Mouse (Mus musculus): ENCODE measurements around the gene Mat2a. TPM values are rescaled to one million over a fixed set of nuclear protein-coding genes. Genes with fewer than 3 reads are reported as not detected.

Gene Mat2a
- total and polyA plus RNA-seq, 3 experiments: 166 to 456 (median 218) TPM

DNA sequence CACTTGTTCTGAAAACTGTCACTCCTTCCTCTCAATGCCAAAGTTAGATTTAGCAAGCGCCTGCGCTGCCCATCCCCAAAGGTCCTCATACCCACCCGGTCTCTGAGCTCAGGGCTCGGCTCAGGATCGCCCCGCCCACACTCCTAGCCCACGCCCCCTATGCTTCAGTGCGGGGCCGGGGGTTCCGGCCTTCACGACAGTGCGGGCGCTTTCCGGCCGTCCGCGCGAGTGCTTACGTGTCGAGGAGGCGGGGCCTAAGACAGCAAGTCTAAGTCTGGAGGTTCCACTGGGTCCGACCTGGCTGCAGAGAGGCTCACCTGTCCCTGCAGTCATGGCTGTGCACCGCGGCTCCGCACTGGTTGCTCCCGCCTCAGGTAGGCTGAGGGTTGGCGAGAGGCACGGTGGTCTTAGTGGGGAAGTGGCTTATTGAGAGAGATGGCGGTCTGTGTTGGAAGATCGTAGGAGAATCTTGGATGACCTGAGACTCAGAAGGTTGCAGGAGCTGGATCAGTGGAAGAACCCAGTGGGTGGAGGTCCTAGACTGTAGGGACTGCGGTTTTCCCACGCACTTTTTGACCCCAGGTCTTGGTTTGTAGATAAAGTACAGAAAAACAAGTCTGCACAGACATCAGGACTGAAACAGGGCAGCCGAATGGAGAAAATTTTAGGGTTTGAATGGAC lies 25.1 kb downstream of the Mat2a start, which contains the start of gene Ggcx (continued):
- TF ChIP-seq TCF12 (IDR thresholded peaks at IDR 0.05; ENCODE audit: low read depth, low read length): peak; percentile 45
- no peak for TF ChIP-seq MXI1 (IDR thresholded peaks at IDR 0.05; ENCODE audit: low read depth, low read length)
- no peak for TF ChIP-seq MAFK (IDR thresholded peaks at IDR 0.05; ENCODE audit: insufficient replicate concordance, low read length)
- peak; percentile 80 for TF ChIP-seq HCFC1 (IDR thresholded peaks at IDR 0.05; ENCODE audit: low read depth, low read length)
- TF ChIP-seq JUND (conservative IDR thresholded peaks at IDR 0.05; ENCODE audit: low read depth, low read length): no peak
- no peak; the same call in 1 of the 2 replicates for TF ChIP-seq SIN3A (IDR thresholded peaks at IDR 0.05; ENCODE audit: low read length)
- peak; percentile 85 for TF ChIP-seq POLR2A (IDR thresholded peaks at IDR 0.05; ENCODE audit: low read depth, low read length)
- no peak for TF ChIP-seq ZNF384 (IDR thresholded peaks at IDR 0.05; ENCODE audit: low read depth, low read length)
- no peak; the same call in 1 of the 2 replicates for TF ChIP-seq E2F4 (IDR thresholded peaks at IDR 0.05; ENCODE audit: insufficient replicate concordance, low read depth, low read length)
- no peak for TF ChIP-seq PAX5 (IDR thresholded peaks at IDR 0.05; ENCODE audit: low read length)
- TF ChIP-seq MEF2A (IDR thresholded peaks at IDR 0.05; ENCODE audit: borderline replicate concordance, low read depth, low read length): no peak
- TF ChIP-seq ETS1 (conservative IDR thresholded peaks at IDR 0.05; ENCODE audit: low read depth, low read length): no peak
- no peak for TF ChIP-seq SMC3 (IDR thresholded peaks at IDR 0.05; ENCODE audit: low read depth, low read length)
- TF ChIP-seq GABPA (IDR thresholded peaks at IDR 0.05; ENCODE audit: insufficient replicate concordance, low read depth, low read length): no peak
- no peak for TF ChIP-seq EP300 (IDR thresholded peaks at IDR 0.05; ENCODE audit: low read length)
- no peak for TF ChIP-seq ZKSCAN1 (IDR thresholded peaks at IDR 0.05; ENCODE audit: borderline replicate concordance, low read depth, low read length)
- TF ChIP-seq JUN (IDR thresholded peaks at IDR 0.05; ENCODE audit: insufficient read depth, low read depth, low read length): no peak
- no peak for TF ChIP-seq MAX (IDR thresholded peaks at IDR 0.05; ENCODE audit: low read length)
- TF ChIP-seq RCOR1 (conservative IDR thresholded peaks at IDR 0.05; ENCODE audit: low read depth, low read length): no peak
- no peak for TF ChIP-seq MYC (IDR thresholded peaks at IDR 0.05; ENCODE audit: low read depth, low read length)
- no peak for TF ChIP-seq BHLHE40 (IDR thresholded peaks at IDR 0.05; ENCODE audit: low read depth, low read length)
- TF ChIP-seq NELFE (IDR thresholded peaks at IDR 0.05; ENCODE audit: low read depth, low read length): peak; percentile 53; the same call in 1 of the 2 replicates
- no peak for TF ChIP-seq TBP (conservative IDR thresholded peaks at IDR 0.05; ENCODE audit: low read depth, low read length)

DNA sequence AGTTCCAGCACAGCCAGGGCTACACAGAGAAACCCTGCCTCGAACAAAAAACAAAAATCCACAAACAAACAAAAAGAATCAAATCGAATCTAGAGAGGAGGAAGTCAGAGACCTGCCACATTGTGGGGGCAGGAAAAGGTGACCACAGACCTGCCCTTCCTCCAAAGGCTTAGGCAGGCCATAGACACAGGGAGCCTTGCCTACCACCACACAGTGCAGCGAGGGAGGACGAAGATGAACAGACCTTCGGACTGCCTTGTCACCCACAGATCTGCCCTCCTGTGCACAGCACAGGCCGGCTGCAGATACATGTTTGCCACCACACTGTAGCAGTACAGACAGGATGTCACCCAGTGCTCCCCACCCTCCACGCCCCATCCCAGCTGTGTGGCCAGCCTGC lies 28.8 kb downstream of the Mat2a start:
- no peaks in the 10 kb centered on the region for H3K27me3 ChIP-seq (replicated peaks)
- no peaks in the 10 kb centered on the region for H3K36me3 ChIP-seq (replicated peaks in 1 of 2; ENCODE audit: control insufficient read depth in 1 of 2, insufficient read depth in 1 of 2, low read length in 1 of 2)
- H3K9ac ChIP-seq (ENCODE audit: insufficient read depth, low read depth): no peak overlapping the region
- no peak for TF ChIP-seq MYC (IDR thresholded peaks at IDR 0.05; ENCODE audit: low read depth, low read length)
- no peak for TF ChIP-seq ETS1 (conservative IDR thresholded peaks at IDR 0.05; ENCODE audit: low read depth, low read length)
- no peak for TF ChIP-seq BHLHE40 (IDR thresholded peaks at IDR 0.05; ENCODE audit: low read depth, low read length)
- no peak for TF ChIP-seq HCFC1 (IDR thresholded peaks at IDR 0.05; ENCODE audit: low read depth, low read length)
- TF ChIP-seq POLR2AphosphoS2 (IDR thresholded peaks at IDR 0.05; ENCODE audit: low read depth, low read length): no peak
- TF ChIP-seq E2F4 (IDR thresholded peaks at IDR 0.05; ENCODE audit: insufficient replicate concordance, low read depth, low read length): no peak
- TF ChIP-seq KAT2A (IDR thresholded peaks at IDR 0.05; ENCODE audit: insufficient replicate concordance, low read length): no peak
- no peak for TF ChIP-seq ZNF384 (IDR thresholded peaks at IDR 0.05; ENCODE audit: low read depth, low read length)
- no peak for TF ChIP-seq IRF4 (IDR thresholded peaks at IDR 0.05; ENCODE audit: low read depth, low read length)
- TF ChIP-seq JUN (IDR thresholded peaks at IDR 0.05; ENCODE audit: insufficient read depth, low read depth, low read length): no peak
- no peak for TF ChIP-seq USF1 (IDR thresholded peaks at IDR 0.05; ENCODE audit: low read depth, low read length)
- TF ChIP-seq NRF1 (IDR thresholded peaks at IDR 0.05; ENCODE audit: low read depth, low read length): no peak
- no peak for TF ChIP-seq JUND (conservative IDR thresholded peaks at IDR 0.05; ENCODE audit: low read depth, low read length)
- TF ChIP-seq CTCF (conservative IDR thresholded peaks at IDR 0.05 in 1 of 2, IDR thresholded peaks at IDR 0.05 in 1 of 2; ENCODE audit: low read depth in 2 of 2, low read length in 2 of 2): no peak
- TF ChIP-seq RAD21 (IDR thresholded peaks at IDR 0.05; ENCODE audit: low read depth, low read length): no peak
- H3K27ac ChIP-seq (ENCODE audit: insufficient read depth, low read depth): no peak overlapping the region
- H3K4me2 ChIP-seq (ENCODE audit: insufficient read depth, low read depth, poor library complexity, severe bottlenecking): no peak overlapping the region
- H3K9me3 ChIP-seq (replicated peaks; ENCODE audit: low read length): no peaks in the 10 kb centered on the region
- peaks cover 4 to 22% of the 10 kb centered on the region in 2 experiments; a peak in 3 of 4 replicates for H3K4me1 ChIP-seq (ENCODE audit: control insufficient read depth in 1 of 2, insufficient read depth in 2 of 2)
- no peak overlapping the region for H3K4me3 ChIP-seq (replicated peaks in 1 of 3; ENCODE audit: low read depth in 2 of 3, low read length in 2 of 3, poor library complexity in 1 of 3)
- DNase-seq (ENCODE audit: extremely low read depth): no peak
- in situ Hi-C loops (cut with MboI; ENCODE audit: low pct_ligation_motif_present, low pct_unique_long_range_greater_than_20kb, low sequenced_read_pairs): loop anchor here (25.0 kb wide), 1 partner anchor 427 kb away; no protein-coding TSS in a partner anchor
- no peaks in the 10 kb centered on the region; the same call in 1 of the 2 replicates for H3K79me2 ChIP-seq (replicated peaks; ENCODE audit: control insufficient read depth, extremely low read depth, insufficient read depth, poor library complexity, severe bottlenecking)
- dilution Hi-C loops (cut with MboI; ENCODE audit: extremely low pct_ligation_motif_present, extremely low pct_unique_long_range_greater_than_20kb, low sequenced_read_pairs): no loop called here

Measured in CH12.LX (cell line).